Mouse (Mus musculus) liver, adult 2 months (tissue): Measurements from ENCODE around the gene Cdk5r1. TPM values are rescaled to one million over a fixed set of nuclear protein-coding genes. Genes with fewer than 3 reads are reported as not detected.

Experiments used
- DNase-seq: peaks from one replicate; pipeline ENCODE4 v3.0.0-alpha.2; 2011; ENCODE audit warnings: low read depth, low spot score; ENCODE audit errors: extremely low read depth
- H3K27ac ChIP-seq: fragments of 200-500 bp; replicated peaks from 2 replicates; pipeline ENCODE4 v1.5.1; 2012; ENCODE audit warnings: low read depth, mild to moderate bottlenecking, control low read depth, inconsistent platforms, low read length; ENCODE audit not compliant: insufficient read depth
- H3K27me3 ChIP-seq: fragments of 200-500 bp; 2 replicates; pipeline ENCODE4 v1.6.1; 2012; ENCODE audit warnings: mild to moderate bottlenecking, moderate library complexity, low read length, inconsistent platforms; ENCODE audit not compliant: control insufficient read depth, insufficient read depth
- H3K36me3 ChIP-seq: fragments of 200-500 bp; 2 replicates; pipeline ENCODE4 v1.6.1; 2012; ENCODE audit warnings: low read length, inconsistent platforms; ENCODE audit not compliant: control insufficient read depth, insufficient read depth
- H3K4me1 ChIP-seq: fragments of 200-500 bp; 2 replicates; pipeline ENCODE4 v1.6.1; 2011; ENCODE audit warnings: low read length; ENCODE audit not compliant: control insufficient read depth, insufficient read depth
- H3K4me3 ChIP-seq: fragments of 200-500 bp; 2 replicates; pipeline ENCODE4 v1.5.1; 2011; ENCODE audit warnings: low read depth, mild to moderate bottlenecking, control low read depth, low read length, moderate library complexity; ENCODE audit not compliant: insufficient read depth
- H3K79me2 ChIP-seq: fragments of 200-500 bp; 2 replicates; pipeline ENCODE4 v1.6.1; 2012; ENCODE audit warnings: inconsistent platforms, mild to moderate bottlenecking, low read length, moderate library complexity; ENCODE audit not compliant: control insufficient read depth, insufficient read depth
- H3K9ac ChIP-seq: fragments of 200-500 bp; 2 replicates; pipeline ENCODE4 v1.6.1; 2012; ENCODE audit warnings: low read depth, mild to moderate bottlenecking, control low read depth, inconsistent platforms, low read length
- CTCF ChIP-seq: fragments of 200-500 bp; IDR thresholded peaks from 2 replicates; pipeline ENCODE4 v1.5.1; 2011; ENCODE audit warnings: low read depth, low read length, control low read depth
- POLR2A ChIP-seq: fragments of 200-500 bp; IDR thresholded peaks from 2 replicates; pipeline ENCODE4 v1.6.1; 2011; ENCODE audit warnings: low read length, control low read depth; ENCODE audit not compliant: insufficient read depth; ENCODE audit errors: extremely low read depth
- WGBS: fragments of 180-500 bp; shearing (Covaris S2); methylation state at CpG from one replicate; pipeline ENCODE4 v1.1.7; 2018; 5-methylcytosine and 5-hydroxymethylcytosine counted together
- polyA plus RNA-seq: library from polyadenylated mRNA; depleted of rRNA; stranded (reverse); fragments of >200 nt; gene quantifications from 2 replicates; pipeline ENCODE4 v1.2.3, GENCODE M21; 2012
- total RNA-seq: library from RNA; depleted of rRNA; stranded (reverse); fragments of >200 nt; gene quantifications from 2 replicates; pipeline ENCODE4 v1.2.3, GENCODE M21; 2014

Cdk5r1 gene
- total and polyA plus RNA-seq, 2 experiments, result 0.18 to 0.61 TPM

DNA sequence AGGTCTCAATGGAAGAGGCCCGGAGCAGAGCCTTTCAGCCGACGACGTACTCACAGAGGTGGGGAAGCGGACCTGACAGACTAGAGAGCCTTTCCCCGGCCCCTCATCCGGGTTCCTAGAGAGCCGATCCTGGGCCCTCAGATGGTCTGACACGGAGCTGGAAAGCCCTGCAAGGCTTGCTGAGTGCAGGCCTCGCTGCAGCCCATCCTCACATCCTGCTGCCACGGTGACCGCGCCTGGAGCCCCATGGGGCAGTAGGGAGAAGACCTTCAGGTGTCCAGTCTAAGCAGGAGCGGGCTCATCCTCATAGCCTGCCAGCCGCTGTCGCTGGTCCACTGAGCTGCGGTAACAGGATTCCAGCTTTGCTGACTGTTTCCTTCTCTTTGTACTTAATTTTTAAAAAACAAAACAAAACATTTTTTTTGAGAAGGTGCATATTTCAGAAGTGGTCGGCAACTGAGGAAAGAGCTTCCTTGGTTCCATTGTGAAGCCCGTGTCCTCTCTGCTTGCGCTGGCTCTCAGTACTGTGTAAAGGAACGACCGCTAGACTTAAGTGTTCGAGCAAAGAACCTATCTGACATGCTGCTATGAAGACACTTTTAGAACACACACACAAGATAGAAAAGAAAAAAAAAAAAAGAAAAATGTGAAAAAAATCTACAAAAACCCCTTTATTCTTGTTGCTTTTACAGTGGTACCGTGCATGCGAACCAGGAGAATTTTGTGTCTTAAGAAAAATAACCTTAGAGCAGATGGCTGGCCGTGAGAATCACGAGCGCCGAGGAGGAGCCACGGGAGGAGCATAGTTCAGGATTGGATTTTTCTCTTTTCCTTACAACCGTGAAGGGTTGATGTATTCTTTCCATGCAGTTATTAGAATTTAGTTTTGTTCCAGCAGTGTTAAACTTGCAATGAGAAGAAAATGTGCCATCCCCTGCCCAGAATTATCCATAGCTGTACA, 3.4 kb downstream of the Cdk5r1 start:
- H3K36me3 ChIP-seq, result no peaks in the 10 kb centered on the region
- H3K4me3 ChIP-seq, result no peak overlapping the region
- no peak overlapping the region for H3K9ac ChIP-seq
- TF ChIP-seq CTCF (no peak), POLR2A (no peak)
- no peaks in the 10 kb centered on the region for H3K27me3 ChIP-seq
- peaks cover 3% of the 10 kb centered on the region for H3K4me1 ChIP-seq
- H3K79me2 ChIP-seq, result no peaks in the 10 kb centered on the region
- DNase-seq, result no peak
- 88% methylated on average over 31 of the region's 31 CpGs for WGBS
- no peak overlapping the region for H3K27ac ChIP-seq

DNA sequence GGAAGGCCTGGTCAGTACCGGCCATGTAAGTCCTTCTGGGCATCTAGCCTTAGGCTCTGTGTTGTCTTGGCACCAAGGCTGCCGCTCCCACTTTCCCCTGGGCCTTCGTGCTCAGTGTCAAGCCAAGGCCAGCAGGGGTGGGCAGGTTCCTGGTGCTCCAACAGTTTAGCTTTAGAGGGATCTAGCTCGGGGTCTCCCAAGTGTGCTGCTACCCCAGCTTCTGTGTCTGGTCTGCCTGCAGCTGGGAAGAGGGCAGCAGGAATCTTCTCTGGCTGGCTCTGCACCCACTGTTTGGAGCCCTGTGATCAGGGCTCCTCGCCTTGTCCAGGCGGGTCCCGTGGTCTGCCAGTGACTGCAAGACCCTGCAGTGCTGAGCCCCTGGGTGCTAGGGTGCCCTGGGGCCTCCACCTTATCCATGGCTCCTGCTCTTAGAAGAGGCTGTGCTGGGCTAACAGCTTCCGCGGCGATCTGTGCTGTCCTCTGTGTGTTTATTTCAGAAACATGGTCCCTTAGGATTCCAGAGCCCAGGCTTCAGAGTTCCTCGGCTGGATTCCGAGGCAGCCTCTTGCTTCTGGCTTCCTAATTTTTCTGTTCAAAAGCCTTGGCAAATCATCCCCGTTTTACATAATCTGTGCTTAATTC, 4.7 kb downstream of the Cdk5r1 start:
- TF ChIP-seq POLR2A (no peak), CTCF (no peak)
- no peak overlapping the region for H3K27ac ChIP-seq
- no peak overlapping the region for H3K9ac ChIP-seq
- no peak for DNase-seq
- no peaks in the 10 kb centered on the region for H3K36me3 ChIP-seq
- H3K27me3 ChIP-seq, result no peaks in the 10 kb centered on the region
- no peaks in the 10 kb centered on the region for H3K4me1 ChIP-seq
- WGBS, result 92% methylated on average over 13 of the region's 13 CpGs
- H3K4me3 ChIP-seq, result no peak overlapping the region
- no peaks in the 10 kb centered on the region for H3K79me2 ChIP-seq

DNA sequence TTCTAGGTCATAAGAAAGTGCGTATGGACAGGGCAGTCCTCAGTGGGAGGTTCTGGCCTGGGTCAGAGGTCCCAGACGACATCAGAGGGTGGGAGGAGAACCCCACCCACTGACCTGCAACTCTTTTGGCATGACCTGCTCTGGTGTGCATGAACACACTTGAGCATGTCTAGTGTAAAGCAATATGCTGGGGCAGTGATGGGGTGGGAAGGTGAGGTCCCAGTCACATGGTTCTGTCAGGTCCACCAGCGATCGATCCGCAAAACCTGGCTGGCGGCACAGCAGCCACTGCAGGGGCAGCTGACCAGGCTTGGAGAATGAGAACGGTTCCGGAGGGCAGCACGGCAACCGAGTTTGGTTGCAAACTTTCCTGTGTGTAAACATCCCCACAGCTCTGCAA, 5.5 kb downstream of the Cdk5r1 start:
- Histone ChIP-seq H3K79me2 (no peaks in the 10 kb centered on the region), H3K4me3 (no peak overlapping the region), H3K27me3 (no peaks in the 10 kb centered on the region), H3K4me1 (no peaks in the 10 kb centered on the region; the same call in 1 of the 2 replicates), H3K9ac (no peak overlapping the region), H3K36me3 (no peaks in the 10 kb centered on the region), H3K27ac (no peak overlapping the region)
- 69% methylated on average over 10 of the region's 10 CpGs for WGBS
- TF ChIP-seq POLR2A, result no peak
- DNase-seq, result no peak

DNA sequence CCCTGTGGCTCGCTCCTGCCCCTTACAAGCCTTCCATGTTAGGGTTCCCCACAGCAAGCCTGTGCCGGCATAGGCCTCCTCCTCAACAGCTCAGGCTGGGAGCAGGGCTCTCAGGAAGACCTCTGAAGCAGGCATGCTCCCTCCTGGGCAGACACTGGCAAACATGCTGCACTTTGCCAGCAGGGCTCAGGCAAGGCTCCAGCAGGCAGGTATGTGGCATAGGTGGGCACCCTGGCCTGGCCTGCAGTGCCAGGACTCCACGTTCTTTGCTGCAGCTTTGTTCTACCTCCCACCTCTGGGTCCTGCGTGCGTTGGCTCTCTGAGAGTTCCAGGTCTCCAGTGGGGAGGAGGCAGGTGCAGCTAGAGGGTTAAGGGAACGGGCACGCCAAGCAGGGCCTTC, 6.1 kb downstream of the Cdk5r1 start:
- Histone ChIP-seq H3K4me1 (no peaks in the 10 kb centered on the region; the same call in 1 of the 2 replicates), H3K4me3 (no peak overlapping the region), H3K79me2 (no peaks in the 10 kb centered on the region), H3K27me3 (no peaks in the 10 kb centered on the region), H3K9ac (no peak overlapping the region), H3K36me3 (no peaks in the 10 kb centered on the region), H3K27ac (no peak overlapping the region)
- no peak for DNase-seq
- no peak for TF ChIP-seq CTCF
- no peak for TF ChIP-seq POLR2A
- WGBS, result 95% methylated on average over 7 of the region's 7 CpGs

DNA sequence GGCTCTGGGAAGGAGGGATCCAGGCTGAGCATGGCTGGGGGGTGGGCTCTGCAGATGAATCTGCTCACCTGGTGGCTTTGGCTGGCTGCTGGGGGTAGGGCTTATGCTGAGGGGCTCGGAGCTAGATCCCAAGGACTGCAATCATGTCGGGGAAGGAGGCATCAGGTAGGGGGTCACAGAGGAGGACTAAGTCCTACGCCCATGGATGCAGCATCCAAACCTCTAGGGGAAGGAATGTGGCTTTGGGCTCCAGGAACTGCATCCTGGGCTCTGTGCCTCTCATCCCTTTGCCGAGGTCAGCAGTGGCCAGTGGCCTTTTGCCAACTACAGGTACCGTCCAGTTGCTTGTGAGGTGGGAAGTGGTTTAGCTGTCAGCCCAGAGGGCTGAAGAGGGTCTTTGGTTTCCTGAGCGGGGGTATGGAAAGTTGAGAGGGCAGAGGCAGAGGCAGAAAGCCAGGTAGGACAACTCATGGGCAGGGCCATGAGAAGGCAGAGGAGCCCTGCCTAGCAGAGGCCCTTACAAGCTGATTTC, 6.8 kb downstream of the Cdk5r1 start:
- Histone ChIP-seq H3K79me2 (no peaks in the 10 kb centered on the region), H3K27me3 (no peaks in the 10 kb centered on the region), H3K4me3 (no peak overlapping the region), H3K9ac (no peak overlapping the region), H3K27ac (no peak overlapping the region), H3K4me1 (no peaks in the 10 kb centered on the region; the same call in 1 of the 2 replicates), H3K36me3 (no peaks in the 10 kb centered on the region)
- WGBS, result 79% methylated on average over 6 of the region's 6 CpGs
- TF ChIP-seq CTCF (no peak), POLR2A (no peak)
- no peak for DNase-seq
